Mouse (Mus musculus): ENCODE results near the gene Cnksr2. TPM values are rescaled to one million over a fixed set of nuclear protein-coding genes. Genes with fewer than 3 reads are reported as not detected.

The Cnksr2 gene
- polyA plus RNA-seq (2012) = not detected in 2 replicates

GRCm38 (mm10) chrX:158043057-158043843 lies at the start of gene Cnksr2:
TSS of gene Cnksr2 (minus strand) at chrX:158043294.
- Histone ChIP-seq H3K9me3 (ENCODE audit: control insufficient read depth, low read length) (peaks cover 17% of the 10 kb centered on the region), H3K4me1 (ENCODE audit: control insufficient read depth) (no peaks in the 10 kb centered on the region), H3K36me3 (ENCODE audit: control insufficient read depth) (no peaks in the 10 kb centered on the region), H3K4me3 (replicated peaks) (peak within 1 kb of the TSS; percentile 14), H3K27me3 (ENCODE audit: control insufficient read depth) (peaks cover 33% of the 10 kb centered on the region)
- no peak for TF ChIP-seq GATA1 (IDR thresholded peaks at IDR 0.05; ENCODE audit: low read length)
- TF ChIP-seq TAL1 (IDR thresholded peaks at IDR 0.05; ENCODE audit: low read length) = no peak

- Histone ChIP-seq H3K4me3 (replicated peaks) (no peak overlapping the region), H3K9me3 (ENCODE audit: control insufficient read depth, low read length) (peaks cover 17% of the 10 kb centered on the region), H3K4me1 (ENCODE audit: control insufficient read depth) (no peaks in the 10 kb centered on the region), H3K27me3 (ENCODE audit: control insufficient read depth) (peaks cover 33% of the 10 kb centered on the region), H3K36me3 (ENCODE audit: control insufficient read depth) (no peaks in the 10 kb centered on the region)
- TF ChIP-seq TAL1 (IDR thresholded peaks at IDR 0.05; ENCODE audit: low read length) (no peak), GATA1 (IDR thresholded peaks at IDR 0.05; ENCODE audit: low read length) (no peak)
Measured at GRCm38 (mm10) chrX:158043844-158044140, 698 bp upstream of the Cnksr2 start.

GRCm38 (mm10) chrX:158042255-158043056 lies 638 bp downstream of the Cnksr2 start:
- peak overlapping the region; percentile 14 for H3K4me3 ChIP-seq (replicated peaks)

GRCm38 (mm10) chrX:158041703-158042102 lies 1.4 kb downstream of the Cnksr2 start:
- Histone ChIP-seq H3K4me3 (replicated peaks) (no peak overlapping the region), H3K9me3 (ENCODE audit: control insufficient read depth, low read length) (peaks cover 17% of the 10 kb centered on the region), H3K27me3 (ENCODE audit: control insufficient read depth) (peaks cover 33% of the 10 kb centered on the region), H3K4me1 (ENCODE audit: control insufficient read depth) (no peaks in the 10 kb centered on the region), H3K36me3 (ENCODE audit: control insufficient read depth) (no peaks in the 10 kb centered on the region)
- TF ChIP-seq GATA1 (IDR thresholded peaks at IDR 0.05; ENCODE audit: low read length) (no peak), TAL1 (IDR thresholded peaks at IDR 0.05; ENCODE audit: low read length) (no peak)

More at GRCm38 (mm10) chrX:158042255-158043056, 638 bp downstream of the Cnksr2 start:
- Histone ChIP-seq H3K4me1 (ENCODE audit: control insufficient read depth) (no peaks in the 10 kb centered on the region), H3K27me3 (ENCODE audit: control insufficient read depth) (peaks cover 33% of the 10 kb centered on the region), H3K36me3 (ENCODE audit: control insufficient read depth) (no peaks in the 10 kb centered on the region), H3K9me3 (ENCODE audit: control insufficient read depth, low read length) (peaks cover 17% of the 10 kb centered on the region)
- TF ChIP-seq TAL1 (IDR thresholded peaks at IDR 0.05; ENCODE audit: low read length) = no peak
- no peak for TF ChIP-seq GATA1 (IDR thresholded peaks at IDR 0.05; ENCODE audit: low read length)

GRCm38 (mm10) chrX:157951698-157952097 lies 91.4 kb downstream of the Cnksr2 start:
- no peaks in the 10 kb centered on the region for H3K36me3 ChIP-seq (ENCODE audit: control insufficient read depth)
- H3K9me3 ChIP-seq (ENCODE audit: control insufficient read depth, low read length) = no peaks in the 10 kb centered on the region
- no peaks in the 10 kb centered on the region for H3K27me3 ChIP-seq (ENCODE audit: control insufficient read depth)
- TF ChIP-seq TAL1 (IDR thresholded peaks at IDR 0.05; ENCODE audit: low read length) = no peak
- no peak for TF ChIP-seq GATA1 (IDR thresholded peaks at IDR 0.05; ENCODE audit: low read length)
- H3K4me1 ChIP-seq (ENCODE audit: control insufficient read depth) = no peaks in the 10 kb centered on the region
- no peak overlapping the region for H3K4me3 ChIP-seq (replicated peaks)

- Histone ChIP-seq H3K27me3 (ENCODE audit: control insufficient read depth) (no peaks in the 10 kb centered on the region), H3K36me3 (ENCODE audit: control insufficient read depth) (no peaks in the 10 kb centered on the region), H3K9me3 (ENCODE audit: control insufficient read depth, low read length) (no peaks in the 10 kb centered on the region), H3K4me1 (ENCODE audit: control insufficient read depth) (no peaks in the 10 kb centered on the region), H3K4me3 (replicated peaks) (no peak overlapping the region)
- no peak for TF ChIP-seq TAL1 (IDR thresholded peaks at IDR 0.05; ENCODE audit: low read length)
- TF ChIP-seq GATA1 (IDR thresholded peaks at IDR 0.05; ENCODE audit: low read length) = no peak
Measured at GRCm38 (mm10) chrX:157949256-157949655, 93.8 kb downstream of the Cnksr2 start.

GRCm38 (mm10) chrX:157945121-157945520 lies 98.0 kb downstream of the Cnksr2 start:
- TF ChIP-seq TAL1 (IDR thresholded peaks at IDR 0.05; ENCODE audit: low read length) (no peak), GATA1 (IDR thresholded peaks at IDR 0.05; ENCODE audit: low read length) (no peak)
- H3K36me3 ChIP-seq (ENCODE audit: control insufficient read depth) = no peaks in the 10 kb centered on the region
- H3K4me1 ChIP-seq (ENCODE audit: control insufficient read depth) = no peaks in the 10 kb centered on the region

GRCm38 (mm10) chrX:157936611-157937010 lies 106.5 kb downstream of the Cnksr2 start:
- H3K9me3 ChIP-seq (ENCODE audit: control insufficient read depth, low read length) = no peaks in the 10 kb centered on the region

More at GRCm38 (mm10) chrX:157945121-157945520, 98.0 kb downstream of the Cnksr2 start:
- Histone ChIP-seq H3K27me3 (ENCODE audit: control insufficient read depth) (no peaks in the 10 kb centered on the region), H3K4me3 (replicated peaks) (no peak overlapping the region), H3K9me3 (ENCODE audit: control insufficient read depth, low read length) (no peaks in the 10 kb centered on the region)

GRCm38 (mm10) chrX:157920093-157920492 lies 123.0 kb downstream of the Cnksr2 start:
- no peaks in the 10 kb centered on the region for H3K36me3 ChIP-seq (ENCODE audit: control insufficient read depth)
- TF ChIP-seq GATA1 (IDR thresholded peaks at IDR 0.05; ENCODE audit: low read length) (no peak), TAL1 (IDR thresholded peaks at IDR 0.05; ENCODE audit: low read length) (no peak)
- no peaks in the 10 kb centered on the region for H3K27me3 ChIP-seq (ENCODE audit: control insufficient read depth)
- H3K9me3 ChIP-seq (ENCODE audit: control insufficient read depth, low read length) = no peaks in the 10 kb centered on the region
- H3K4me3 ChIP-seq (replicated peaks) = no peak overlapping the region
- no peaks in the 10 kb centered on the region for H3K4me1 ChIP-seq (ENCODE audit: control insufficient read depth)

More at GRCm38 (mm10) chrX:157936611-157937010, 106.5 kb downstream of the Cnksr2 start:
- no peaks in the 10 kb centered on the region for H3K27me3 ChIP-seq (ENCODE audit: control insufficient read depth)
- H3K4me3 ChIP-seq (replicated peaks) = no peak overlapping the region
- H3K36me3 ChIP-seq (ENCODE audit: control insufficient read depth) = no peaks in the 10 kb centered on the region
- TF ChIP-seq TAL1 (IDR thresholded peaks at IDR 0.05; ENCODE audit: low read length) = no peak
- no peak for TF ChIP-seq GATA1 (IDR thresholded peaks at IDR 0.05; ENCODE audit: low read length)
- no peaks in the 10 kb centered on the region for H3K4me1 ChIP-seq (ENCODE audit: control insufficient read depth)
